Mouse (Mus musculus) frontal cortex, adult (tissue): ENCODE results near the gene Mroh3.

Experiments
- ATAC-seq: cut with Nextera tagmentation; 2 replicates; pipeline ENCODE4 v1.9.2; 2017; ENCODE audit warnings: mild to moderate bottlenecking, moderate library complexity, mixed read lengths; ENCODE audit not compliant: low TSS enrichment

Mroh3 gene

GRCm38 (mm10) chr1:136156951-136157350 is 55.7 kb downstream of the Mroh3 start:
- ATAC-seq, result no peak

- no peak for ATAC-seq
Measured at GRCm38 (mm10) chr1:136156304-136156703, 56.3 kb downstream of the Mroh3 start.

- ATAC-seq, result peak; percentile 58
Measured at GRCm38 (mm10) chr1:136151371-136151770, 61.3 kb downstream of the Mroh3 start.

GRCm38 (mm10) chr1:136149702-136150101 is 62.9 kb downstream of the Mroh3 start:
- ATAC-seq, result peak; percentile 6; the same call in 1 of the 2 replicates

- ATAC-seq, result peak; percentile 60
Measured at GRCm38 (mm10) chr1:136143514-136143913, 69.1 kb downstream of the Mroh3 start.

- peak; percentile 14 for ATAC-seq
Measured at GRCm38 (mm10) chr1:136142336-136142735, 70.3 kb downstream of the Mroh3 start.

- ATAC-seq, result peak; percentile 3
Measured at GRCm38 (mm10) chr1:136141176-136141950, 71.3 kb downstream of the Mroh3 start.

- ATAC-seq, result peak; percentile 21
Measured at GRCm38 (mm10) chr1:136139990-136140640, 72.5 kb downstream of the Mroh3 start.

- ATAC-seq, result no peak
Measured at GRCm38 (mm10) chr1:136138191-136138830, 74.3 kb downstream of the Mroh3 start.

GRCm38 (mm10) chr1:136137575-136137974 is 75.1 kb downstream of the Mroh3 start:
- no peak for ATAC-seq

- ATAC-seq, result no peak
Measured at GRCm38 (mm10) chr1:136137071-136137531, 75.5 kb downstream of the Mroh3 start.

GRCm38 (mm10) chr1:136136547-136136946 is 76.1 kb downstream of the Mroh3 start:
- ATAC-seq, result no peak

- no peak for ATAC-seq
Measured at GRCm38 (mm10) chr1:136135777-136136444, 76.7 kb downstream of the Mroh3 start.

GRCm38 (mm10) chr1:136135046-136135445 is 77.6 kb downstream of the Mroh3 start:
- no peak for ATAC-seq

GRCm38 (mm10) chr1:136134547-136134946 is 78.1 kb downstream of the Mroh3 start:
- no peak for ATAC-seq

GRCm38 (mm10) chr1:136133570-136134240 is 78.9 kb downstream of the Mroh3 start:
- no peak for ATAC-seq

GRCm38 (mm10) chr1:136132386-136133201 is 80.0 kb downstream of the Mroh3 start:
- ATAC-seq, result no peak
